Mouse (Mus musculus): Measurements from ENCODE around the gene Tacr1.

The Tacr1 gene

DNA sequence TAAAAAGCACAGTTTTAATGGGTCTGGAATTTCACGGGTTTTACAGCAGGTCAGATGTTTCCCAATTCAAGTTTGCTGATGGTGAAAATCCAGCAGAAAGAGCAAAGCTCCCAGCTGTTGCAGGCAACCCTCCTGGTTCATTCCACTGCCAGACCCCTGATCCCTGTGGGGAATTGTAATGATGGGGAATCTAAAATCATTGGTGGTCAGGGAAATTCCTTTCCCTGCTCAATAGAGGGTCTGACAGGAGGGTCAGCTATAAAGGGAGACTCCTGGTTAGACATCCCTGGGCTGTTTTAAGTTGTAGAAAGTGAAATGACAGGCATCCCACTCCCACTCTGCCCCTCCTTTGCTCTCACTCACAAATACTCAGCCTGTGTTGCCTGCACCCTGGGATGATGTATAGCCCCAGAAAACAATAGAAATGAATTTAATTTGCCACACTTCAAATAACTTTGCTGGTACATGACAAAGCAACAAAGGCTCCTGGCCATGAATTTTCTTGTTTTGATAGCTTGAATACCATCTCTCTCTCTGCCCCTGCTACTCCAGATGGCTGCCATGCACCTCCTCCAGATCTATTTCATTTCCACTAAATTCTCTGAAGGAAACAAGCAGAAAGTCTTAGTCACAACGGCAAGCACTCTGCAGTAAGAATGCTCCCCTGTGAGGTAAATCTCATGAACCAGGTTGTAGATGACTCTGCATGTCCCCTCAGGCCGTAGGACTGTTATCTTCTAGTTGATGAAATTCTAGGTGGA, 123.2 kb downstream of the Tacr1 start:
- DNase-seq = no peak

DNA sequence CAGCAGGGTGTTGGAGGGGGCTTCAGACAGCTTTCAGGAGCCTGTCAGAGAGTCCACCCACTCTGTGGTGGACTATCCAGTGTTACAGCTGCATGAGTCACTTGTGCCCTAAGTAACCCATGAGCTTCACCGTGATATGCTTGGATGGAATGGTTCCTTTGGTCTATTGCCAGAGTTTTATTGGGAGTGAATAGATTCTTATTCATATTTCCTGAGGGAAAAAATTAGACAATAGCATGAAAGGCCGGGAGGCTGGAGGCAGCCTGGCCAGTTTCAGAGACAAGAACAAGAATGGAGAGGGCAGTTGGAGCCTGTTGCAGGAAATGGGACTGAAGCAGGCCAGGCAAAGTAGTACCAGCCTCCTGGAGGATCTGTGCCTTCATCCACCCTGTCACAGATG, 126.5 kb downstream of the Tacr1 start:
- DNase-seq = no peak

DNA sequence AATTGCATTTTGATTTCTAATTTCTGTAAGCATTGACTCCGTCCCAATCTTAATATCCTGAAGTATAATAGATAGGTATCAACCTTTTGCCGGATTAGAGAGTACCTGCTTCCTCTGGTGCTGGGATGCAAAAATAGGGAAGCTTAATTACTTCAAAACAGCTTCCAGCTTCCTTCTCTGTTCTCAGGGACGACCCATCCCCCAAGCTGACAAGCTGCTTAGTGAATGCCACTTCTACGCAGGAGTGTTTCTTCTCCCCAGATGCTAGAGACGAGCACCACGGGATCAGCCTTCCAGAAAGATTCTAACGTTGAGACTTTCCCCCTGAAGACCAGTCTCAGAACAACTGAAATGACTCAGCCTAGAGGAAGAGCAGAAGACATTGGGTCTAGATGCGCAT, 134.5 kb downstream of the Tacr1 start:
- no peak for DNase-seq

DNA sequence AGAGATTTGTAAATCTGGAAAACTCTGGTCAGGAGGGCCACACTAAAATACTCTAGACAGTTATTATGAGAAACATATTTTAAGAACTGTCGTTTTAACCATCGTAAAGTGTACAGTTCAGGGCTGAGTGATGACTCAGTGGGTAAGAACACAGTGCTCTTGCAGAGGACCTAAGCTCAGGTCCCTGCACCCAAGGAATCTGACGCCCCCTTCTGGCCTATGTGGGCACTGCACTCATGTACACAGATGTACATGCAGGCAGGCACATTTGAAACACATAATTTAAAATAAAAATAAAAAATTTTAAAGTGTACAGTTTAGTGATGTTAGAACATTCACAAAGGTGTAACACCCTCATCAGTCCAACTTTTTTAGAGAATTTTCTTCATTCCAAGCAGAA, 147.1 kb downstream of the Tacr1 start:
- DNase-seq = no peak

DNA sequence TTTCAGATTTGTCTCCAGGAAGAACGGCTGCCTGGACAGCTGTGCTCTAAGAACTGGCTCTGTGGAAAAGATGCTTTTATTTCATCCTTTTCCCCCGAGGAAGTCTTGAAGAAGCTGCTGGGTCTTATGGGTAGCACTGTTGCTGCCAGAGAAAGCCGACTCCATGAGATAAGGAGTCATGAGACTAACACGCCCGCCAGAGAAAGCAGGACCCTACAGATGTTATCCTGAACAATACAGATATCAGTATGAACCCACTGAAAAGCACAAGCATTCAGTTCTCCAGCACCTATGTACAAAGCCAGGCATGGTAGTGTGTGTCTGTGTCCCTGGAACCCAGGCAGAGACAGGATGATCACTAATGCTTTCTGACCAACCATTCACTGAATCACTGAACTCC, 173.3 kb downstream of the Tacr1 start:
- DNase-seq = no peak

DNA sequence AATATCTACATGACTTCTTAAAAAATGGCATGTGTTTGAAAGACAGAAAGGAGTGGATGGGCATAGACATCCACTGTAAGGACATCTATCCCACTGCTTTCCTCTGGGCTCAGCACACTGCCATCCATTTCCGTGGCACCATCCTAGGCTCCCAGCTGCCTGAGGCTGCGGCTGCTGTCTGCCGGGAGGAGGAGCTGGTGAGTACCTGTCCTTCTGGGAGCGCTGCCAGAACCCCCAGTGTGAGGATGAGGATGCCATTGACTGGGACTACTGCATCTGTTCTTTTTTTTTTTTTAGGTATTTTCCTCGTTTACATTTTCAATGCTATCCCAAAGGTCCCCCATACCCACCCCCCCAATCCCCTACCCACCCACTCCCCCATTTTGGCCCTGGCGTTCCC, 183.3 kb downstream of the Tacr1 start:
- no peak for DNase-seq

DNA sequence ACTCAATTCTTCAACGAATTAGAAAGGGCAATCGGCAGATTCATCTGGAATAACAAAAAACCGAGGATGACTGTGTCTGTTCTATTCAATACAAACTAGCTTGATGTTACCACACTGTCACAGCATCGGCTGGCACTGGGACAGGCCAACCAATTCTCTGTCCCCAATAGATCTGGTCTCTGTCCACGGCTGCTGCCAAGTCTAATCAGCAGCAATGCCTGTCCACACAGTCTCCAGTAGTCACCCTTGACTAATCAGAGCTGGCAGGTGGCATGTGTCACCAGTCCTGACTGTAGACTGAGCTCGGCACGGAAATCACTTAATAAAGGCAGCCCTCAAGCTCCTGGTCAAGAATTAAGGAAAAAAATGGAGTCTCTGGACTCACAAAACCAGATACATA, 187.3 kb downstream of the Tacr1 start:
- no peak for DNase-seq

DNA sequence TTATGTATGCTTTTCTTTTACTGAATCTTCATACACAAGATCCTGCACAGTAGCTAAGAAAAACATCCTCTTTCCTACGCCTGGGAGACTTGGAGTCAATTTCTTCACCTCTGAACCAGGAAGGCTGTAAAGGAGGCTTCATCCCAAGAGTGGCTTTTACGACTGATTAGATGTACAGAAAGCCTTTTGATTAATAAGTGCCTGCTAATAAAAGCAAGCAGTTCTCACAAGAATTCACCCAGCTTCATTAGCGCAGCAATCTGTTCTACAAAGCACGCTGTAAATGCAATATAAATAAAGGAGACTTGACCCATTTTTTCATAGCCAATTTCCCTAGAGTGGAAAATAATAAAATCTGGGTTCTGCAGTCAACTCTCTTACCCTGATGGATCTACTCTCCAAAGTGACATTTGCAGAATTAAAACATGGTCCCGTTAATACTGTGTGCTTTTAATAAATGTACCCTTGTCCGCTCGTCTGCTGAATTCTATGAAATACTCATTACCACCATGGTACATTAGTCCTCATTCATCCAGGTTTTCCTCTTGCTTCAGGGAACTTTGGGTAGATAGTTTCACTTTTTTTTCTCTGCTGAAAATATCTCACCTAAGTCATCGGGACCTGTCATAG, 193.4 kb downstream of the Tacr1 start:
- DNase-seq = no peak

DNA sequence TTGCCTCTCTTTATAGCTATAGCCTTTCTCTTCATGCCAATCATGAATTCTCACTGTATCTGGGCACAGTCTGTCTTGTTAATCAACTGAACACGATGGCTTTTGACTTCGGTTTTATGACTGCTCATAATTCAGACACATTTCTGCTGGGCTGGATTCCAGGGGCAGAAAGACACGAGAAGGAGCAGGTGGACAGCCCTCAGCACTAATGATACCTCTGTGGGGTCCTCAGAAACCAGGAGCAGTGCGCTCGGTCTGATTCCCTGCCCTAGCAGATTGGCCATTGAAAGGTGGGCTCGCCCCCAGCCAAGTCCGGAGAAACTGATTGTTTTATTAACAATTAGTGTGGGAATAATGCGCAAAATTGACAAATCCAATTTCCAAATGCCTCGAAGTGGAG, 201.1 kb downstream of the Tacr1 start:
- no peak for DNase-seq

DNA sequence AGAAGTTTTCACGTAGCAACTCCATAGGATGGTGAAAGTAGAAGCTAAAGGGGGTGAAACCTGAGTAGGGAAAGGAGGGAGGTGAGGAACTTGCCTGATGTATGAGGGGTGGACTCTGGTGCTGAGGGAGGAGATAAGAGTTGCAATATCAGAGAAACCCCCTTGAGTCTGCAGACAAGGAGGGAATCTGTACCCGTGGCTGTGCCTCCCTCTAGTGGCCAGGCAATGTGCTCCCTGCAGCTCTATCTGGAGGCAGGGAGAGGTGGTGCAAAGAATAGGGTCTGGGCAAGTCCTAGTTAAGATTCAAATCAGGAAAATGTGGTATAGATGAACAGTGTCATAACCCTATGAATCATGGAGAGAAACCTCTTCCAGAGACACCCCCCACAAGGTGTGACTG, 201.5 kb downstream of the Tacr1 start:
- peak; percentile 4 to 12 for DNase-seq

DNA sequence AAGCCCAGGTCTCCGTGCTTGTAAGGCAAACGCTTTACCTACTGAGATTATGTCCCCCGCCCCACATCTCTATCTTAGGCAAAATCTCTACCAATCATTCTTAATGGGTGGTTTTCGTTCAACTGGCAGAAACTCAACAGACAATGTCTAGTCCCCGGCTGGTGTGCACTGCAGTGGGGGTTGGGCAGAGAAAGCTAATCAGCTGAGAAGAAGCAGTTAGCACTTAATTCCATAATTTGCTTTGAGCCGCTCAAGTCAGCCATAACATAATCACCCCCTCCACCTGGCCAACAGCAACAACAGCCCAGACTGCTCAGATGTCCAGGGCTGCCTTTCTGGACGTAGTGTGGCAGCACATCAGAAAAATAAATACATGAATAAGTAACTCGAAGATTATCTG, 202.7 kb downstream of the Tacr1 start:
- DNase-seq = no peak

DNA sequence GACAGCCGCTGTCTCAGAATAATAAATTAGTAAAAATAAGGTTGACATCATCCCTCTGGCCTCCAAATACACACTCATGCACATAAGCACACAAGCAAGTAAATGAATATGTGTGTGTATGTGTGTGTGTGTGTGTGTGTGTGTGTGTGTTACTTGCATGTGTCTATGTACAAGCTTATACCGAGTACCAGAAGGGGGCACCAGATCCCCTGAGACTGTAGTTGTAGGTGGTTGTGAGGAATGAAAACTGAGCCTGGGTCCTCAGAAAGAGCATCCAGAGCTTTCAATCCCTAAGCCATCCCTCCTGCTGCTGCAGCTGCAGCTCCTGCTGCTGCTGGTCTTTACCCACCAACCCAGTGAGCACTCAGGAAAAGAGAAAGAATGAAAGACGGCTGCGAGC, 206.6 kb downstream of the Tacr1 start:
- no peak for DNase-seq

DNA sequence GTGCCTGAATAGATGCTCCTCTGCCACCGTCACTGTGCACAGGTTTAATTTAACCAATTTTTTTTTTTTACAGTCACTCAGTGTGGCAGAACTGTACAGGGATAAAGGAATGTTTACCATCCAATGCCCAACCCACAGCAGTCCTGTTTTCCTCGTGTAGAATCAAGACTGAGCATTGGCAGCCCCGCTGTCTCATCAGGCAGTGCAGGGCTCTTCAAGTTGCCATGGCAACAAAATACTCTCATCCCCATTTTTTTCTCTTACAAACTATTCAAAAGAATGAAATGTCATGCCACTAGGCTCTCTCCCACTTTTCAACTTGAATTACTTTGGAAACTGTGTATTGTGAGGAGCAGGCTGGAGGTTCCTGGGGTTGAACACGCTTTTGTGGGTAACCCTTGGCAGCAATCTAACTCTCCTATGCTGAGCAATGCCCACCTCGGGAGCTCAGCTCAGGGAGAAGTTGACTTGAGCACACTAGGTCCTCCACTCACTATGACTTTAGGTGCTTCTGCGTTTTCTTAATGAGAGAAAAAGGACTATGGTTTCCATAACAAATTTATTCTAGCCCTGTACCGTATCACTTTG, 207.3 kb downstream of the Tacr1 start:
- no peak for DNase-seq

All from lung, adult 18-20 months (tissue).